Mouse (Mus musculus): Measurements from ENCODE around the gene Tsc22d4.
"Not testable (repeated sequence)": the region's sequence is repeated elsewhere in the genome, so short reads cannot be mapped to it uniquely, and the experiment has no call there.

Gene Tsc22d4

GRCm38 (mm10) chr5:137742048-137742447, 3.5 kb upstream of the Tsc22d4 start:
- no peak for DNase-seq

- DNase-seq = no peak
Observed at GRCm38 (mm10) chr5:137742836-137743235, 2.7 kb upstream of the Tsc22d4 start.

- DNase-seq = no peak
Observed at GRCm38 (mm10) chr5:137744197-137744596, 1.3 kb upstream of the Tsc22d4 start.

GRCm38 (mm10) chr5:137746282-137746850, 836 bp downstream of the Tsc22d4 start:
- DNase-seq = peak; percentile 75 to 83

- DNase-seq = no peak
Observed at GRCm38 (mm10) chr5:137746851-137747325, 1.4 kb downstream of the Tsc22d4 start.

GRCm38 (mm10) chr5:137747326-137747961, 1.9 kb downstream of the Tsc22d4 start:
- DNase-seq = peak; percentile 75 to 76

GRCm38 (mm10) chr5:137748130-137748770, 2.7 kb downstream of the Tsc22d4 start:
- peak in 1 of 2 experiments; percentile 39 for DNase-seq

GRCm38 (mm10) chr5:137749196-137749836, 3.8 kb downstream of the Tsc22d4 start:
- DNase-seq = no peak

- DNase-seq = not testable (repeated sequence)
Observed at GRCm38 (mm10) chr5:137750212-137750611, 4.7 kb downstream of the Tsc22d4 start.

GRCm38 (mm10) chr5:137751221-137751887, 5.8 kb downstream of the Tsc22d4 start:
- DNase-seq = no peak

GRCm38 (mm10) chr5:137751988-137752387, 6.5 kb downstream of the Tsc22d4 start:
- no peak for DNase-seq

GRCm38 (mm10) chr5:137753111-137753832, 7.7 kb downstream of the Tsc22d4 start:
- no peak for DNase-seq

- DNase-seq = no peak
Observed at GRCm38 (mm10) chr5:137755425-137755824, 9.9 kb downstream of the Tsc22d4 start.

GRCm38 (mm10) chr5:137756106-137756505, 10.6 kb downstream of the Tsc22d4 start:
- no peak for DNase-seq

- DNase-seq = peak; percentile 82 to 87
Observed at GRCm38 (mm10) chr5:137756882-137757661, 11.5 kb downstream of the Tsc22d4 start.

- DNase-seq = no peak
Observed at GRCm38 (mm10) chr5:137757887-137758286, 12.4 kb downstream of the Tsc22d4 start.

- DNase-seq = no peak
Observed at GRCm38 (mm10) chr5:137758921-137759534, 13.5 kb downstream of the Tsc22d4 start.

- peak; percentile 89 to 93 for DNase-seq
Observed at GRCm38 (mm10) chr5:137759971-137760412, 14.5 kb downstream of the Tsc22d4 start.

GRCm38 (mm10) chr5:137764609-137765340, 19.2 kb downstream of the Tsc22d4 start:
- no peak for DNase-seq

- DNase-seq = no peak
Observed at GRCm38 (mm10) chr5:137766270-137766669, 20.7 kb downstream of the Tsc22d4 start.
